Mouse (Mus musculus): Measurements from ENCODE around the gene BC034090. TPM values are rescaled to one million over a fixed set of nuclear protein-coding genes. Genes with fewer than 3 reads are reported as not detected.
"Not testable (repeated sequence)": the region's sequence is repeated elsewhere in the genome, so short reads cannot be mapped to it uniquely, and the experiment has no call there.

BC034090 gene
- polyA plus RNA-seq, 1 experiment from 2014 or later = 2.5 TPM

GRCm38 (mm10) chr1:155274976-155275375 is 30.7 kb upstream of the BC034090 start:
- H3K36me3 ChIP-seq (ENCODE audit: control insufficient read depth, insufficient read depth, low read length) = no peaks in the 10 kb centered on the region
- no peaks in the 10 kb centered on the region for H3K9me3 ChIP-seq (ENCODE audit: control insufficient read depth, low read length)
- no peak overlapping the region for H3K4me3 ChIP-seq (ENCODE audit: low read length)
- no peaks in the 10 kb centered on the region for H3K27me3 ChIP-seq (replicated peaks; ENCODE audit: control insufficient read depth, insufficient read depth, low read length)
- H3K4me2 ChIP-seq (ENCODE audit: low read depth, low read length) = no peak overlapping the region
- no peak overlapping the region for H3K9ac ChIP-seq (ENCODE audit: low read depth, low read length)
- WGBS = 84% methylated on average over 3 of the region's 3 CpGs
- H3K4me1 ChIP-seq (ENCODE audit: control insufficient read depth, insufficient read depth, low read length) = peaks cover 6% of the 10 kb centered on the region; the same call in 1 of the 2 replicates
- H3K27ac ChIP-seq (ENCODE audit: low read length) = no peak overlapping the region
- no peak for ATAC-seq

DNA sequence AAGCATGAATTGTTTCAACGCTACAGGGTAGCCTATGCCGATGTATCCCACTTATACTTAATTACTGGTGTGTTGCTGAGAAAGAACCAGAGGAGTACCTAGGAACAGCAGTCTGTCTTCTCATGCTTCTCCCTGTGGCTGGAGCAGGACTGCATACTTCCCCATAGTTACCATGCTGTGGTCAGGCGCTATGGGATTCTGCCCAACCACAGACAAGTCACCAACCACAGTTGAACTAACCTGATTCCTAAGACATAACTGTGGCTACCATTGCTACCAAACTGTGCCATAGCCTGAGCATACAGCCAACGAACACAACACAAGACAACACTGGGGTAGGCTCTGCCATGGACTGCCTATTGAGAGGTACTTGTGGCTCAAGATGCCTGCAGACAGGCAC is 28.7 kb upstream of the BC034090 start:
- ATAC-seq = no peak
- Histone ChIP-seq H3K9ac (ENCODE audit: low read depth, low read length) (no peak overlapping the region), H3K27ac (ENCODE audit: low read length) (no peak overlapping the region), H3K36me3 (ENCODE audit: control insufficient read depth, insufficient read depth, low read length) (no peaks in the 10 kb centered on the region), H3K9me3 (ENCODE audit: control insufficient read depth, low read length) (no peaks in the 10 kb centered on the region), H3K4me3 (ENCODE audit: low read length) (no peak overlapping the region), H3K27me3 (replicated peaks; ENCODE audit: control insufficient read depth, insufficient read depth, low read length) (no peaks in the 10 kb centered on the region), H3K4me1 (ENCODE audit: control insufficient read depth, insufficient read depth, low read length) (peaks cover 6% of the 10 kb centered on the region; the same call in 1 of the 2 replicates), H3K4me2 (ENCODE audit: low read depth, low read length) (no peak overlapping the region)
- 87% methylated on average over 4 of the region's 4 CpGs for WGBS

- not testable (repeated sequence) for H3K27me3 ChIP-seq (replicated peaks; ENCODE audit: control insufficient read depth, insufficient read depth, low read length); H3K27ac ChIP-seq (ENCODE audit: low read length); H3K4me1 ChIP-seq (ENCODE audit: control insufficient read depth, insufficient read depth, low read length); H3K4me2 ChIP-seq (ENCODE audit: low read depth, low read length); H3K9me3 ChIP-seq (ENCODE audit: control insufficient read depth, low read length); ATAC-seq; H3K4me3 ChIP-seq (ENCODE audit: low read length); H3K9ac ChIP-seq (ENCODE audit: low read depth, low read length); H3K36me3 ChIP-seq (ENCODE audit: control insufficient read depth, insufficient read depth, low read length)
- 93% methylated on average over 10 of the region's 10 CpGs for WGBS
Measured at GRCm38 (mm10) chr1:155262496-155262895, 18.3 kb upstream of the BC034090 start.

DNA sequence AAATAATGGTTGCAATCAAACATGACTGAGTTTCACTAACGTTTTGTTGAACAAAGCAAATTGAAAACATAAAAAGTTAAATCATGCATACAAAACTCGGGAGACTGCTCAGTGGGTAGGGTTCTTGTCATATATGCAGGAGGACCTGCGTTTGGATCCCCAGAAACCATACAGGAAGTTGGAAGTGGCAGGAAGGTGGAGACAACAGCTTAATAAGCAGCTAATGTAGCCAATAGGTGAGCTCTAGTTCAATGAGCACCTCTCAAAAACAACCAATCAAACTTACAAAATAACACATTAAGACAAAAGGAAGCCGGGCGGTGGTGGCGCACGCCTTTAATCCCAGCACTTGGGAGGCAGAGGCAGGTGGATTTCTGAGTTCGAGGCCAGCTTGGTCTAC is 10.1 kb upstream of the BC034090 start:
- Histone ChIP-seq H3K9ac (ENCODE audit: low read depth, low read length) (no peak overlapping the region), H3K27me3 (replicated peaks; ENCODE audit: control insufficient read depth, insufficient read depth, low read length) (no peaks in the 10 kb centered on the region), H3K4me3 (ENCODE audit: low read length) (no peak overlapping the region), H3K4me1 (ENCODE audit: control insufficient read depth, insufficient read depth, low read length) (peaks cover 2% of the 10 kb centered on the region; the same call in 1 of the 2 replicates), H3K36me3 (ENCODE audit: control insufficient read depth, insufficient read depth, low read length) (no peaks in the 10 kb centered on the region), H3K9me3 (ENCODE audit: control insufficient read depth, low read length) (no peaks in the 10 kb centered on the region), H3K4me2 (ENCODE audit: low read depth, low read length) (no peak overlapping the region), H3K27ac (ENCODE audit: low read length) (no peak overlapping the region)
- no peak for ATAC-seq
- 88% methylated on average over 7 of the region's 8 CpGs for WGBS

- H3K4me1 ChIP-seq (ENCODE audit: control insufficient read depth, insufficient read depth, low read length) = peaks cover 2% of the 10 kb centered on the region; the same call in 1 of the 2 replicates
- H3K9me3 ChIP-seq (ENCODE audit: control insufficient read depth, low read length) = no peaks in the 10 kb centered on the region
- H3K27ac ChIP-seq (ENCODE audit: low read length) = no peak overlapping the region
- no peak for ATAC-seq
- no peak overlapping the region for H3K9ac ChIP-seq (ENCODE audit: low read depth, low read length)
- no peaks in the 10 kb centered on the region for H3K27me3 ChIP-seq (replicated peaks; ENCODE audit: control insufficient read depth, insufficient read depth, low read length)
- no peak overlapping the region for H3K4me2 ChIP-seq (ENCODE audit: low read depth, low read length)
- no peak overlapping the region for H3K4me3 ChIP-seq (ENCODE audit: low read length)
- no peaks in the 10 kb centered on the region for H3K36me3 ChIP-seq (ENCODE audit: control insufficient read depth, insufficient read depth, low read length)
- WGBS = 73% methylated on average over 12 of the region's 12 CpGs
Measured at GRCm38 (mm10) chr1:155253126-155253525, 8.9 kb upstream of the BC034090 start.

DNA sequence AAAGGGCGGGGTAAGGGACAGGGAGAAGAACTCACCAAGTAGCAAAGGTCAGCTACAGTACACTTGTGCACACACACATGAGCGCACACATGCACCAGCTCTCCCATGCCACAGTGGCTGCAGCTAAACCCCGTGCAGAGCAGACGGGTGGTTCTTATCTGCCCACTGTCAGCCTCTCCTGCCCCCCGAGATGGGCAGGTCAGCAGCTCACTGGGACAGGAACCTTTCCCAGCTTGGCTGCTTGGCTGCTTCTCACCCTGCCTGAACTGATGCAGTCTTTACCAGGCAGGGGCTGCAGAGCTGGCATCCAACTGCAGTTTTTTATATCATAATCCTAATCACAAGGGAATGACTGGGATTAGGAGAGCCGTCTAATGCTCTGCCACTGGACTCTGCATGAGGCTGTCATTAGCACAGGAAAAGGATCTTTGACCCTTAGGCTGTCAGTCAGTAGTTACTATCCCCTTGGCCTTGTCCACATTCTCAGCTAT is 8.4 kb upstream of the BC034090 start:
- WGBS = 43% methylated on average over 6 of the region's 6 CpGs
- Histone ChIP-seq H3K4me2 (ENCODE audit: low read depth, low read length) (no peak overlapping the region), H3K4me3 (ENCODE audit: low read length) (no peak overlapping the region), H3K27me3 (replicated peaks; ENCODE audit: control insufficient read depth, insufficient read depth, low read length) (no peaks in the 10 kb centered on the region), H3K9ac (ENCODE audit: low read depth, low read length) (no peak overlapping the region), H3K9me3 (ENCODE audit: control insufficient read depth, low read length) (no peaks in the 10 kb centered on the region), H3K4me1 (ENCODE audit: control insufficient read depth, insufficient read depth, low read length) (peaks cover 2% of the 10 kb centered on the region; the same call in 1 of the 2 replicates), H3K27ac (ENCODE audit: low read length) (no peak overlapping the region), H3K36me3 (ENCODE audit: control insufficient read depth, insufficient read depth, low read length) (no peaks in the 10 kb centered on the region)
- ATAC-seq = peak; percentile 70

DNA sequence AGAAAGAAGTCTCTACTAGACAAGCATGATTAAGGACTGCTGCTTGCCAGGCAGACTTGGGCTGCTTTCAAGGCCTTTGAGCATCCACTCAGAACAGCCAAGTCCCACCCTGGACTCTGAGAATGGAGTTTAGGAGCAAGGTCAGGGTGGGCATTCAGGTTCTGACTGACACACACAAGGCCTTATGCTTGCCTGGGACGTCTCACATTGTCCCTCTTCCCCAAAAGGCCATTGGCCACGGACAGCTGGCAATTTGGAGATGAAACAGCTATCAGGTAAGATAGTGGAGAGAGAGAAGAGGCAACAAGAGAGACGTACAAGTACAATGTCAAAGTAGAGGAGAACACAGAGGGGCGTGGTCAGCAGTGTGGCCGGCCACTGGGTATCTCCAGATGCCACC is 7.4 kb upstream of the BC034090 start:
- Histone ChIP-seq H3K27ac (ENCODE audit: low read length) (no peak overlapping the region), H3K27me3 (replicated peaks; ENCODE audit: control insufficient read depth, insufficient read depth, low read length) (no peaks in the 10 kb centered on the region), H3K4me1 (ENCODE audit: control insufficient read depth, insufficient read depth, low read length) (peaks cover 2% of the 10 kb centered on the region; the same call in 1 of the 2 replicates), H3K4me2 (ENCODE audit: low read depth, low read length) (no peak overlapping the region), H3K4me3 (ENCODE audit: low read length) (no peak overlapping the region), H3K36me3 (ENCODE audit: control insufficient read depth, insufficient read depth, low read length) (no peaks in the 10 kb centered on the region), H3K9me3 (ENCODE audit: control insufficient read depth, low read length) (no peaks in the 10 kb centered on the region), H3K9ac (ENCODE audit: low read depth, low read length) (no peak overlapping the region)
- WGBS = 82% methylated on average over 5 of the region's 5 CpGs
- ATAC-seq = no peak

GRCm38 (mm10) chr1:155250531-155251135 is 6.4 kb upstream of the BC034090 start:
- H3K4me2 ChIP-seq (ENCODE audit: low read depth, low read length) = no peak overlapping the region
- no peak overlapping the region for H3K27ac ChIP-seq (ENCODE audit: low read length)
- ATAC-seq = no peak
- peaks cover 2% of the 10 kb centered on the region; the same call in 1 of the 2 replicates for H3K27me3 ChIP-seq (replicated peaks; ENCODE audit: control insufficient read depth, insufficient read depth, low read length)
- peaks cover 2% of the 10 kb centered on the region; the same call in 1 of the 2 replicates for H3K4me1 ChIP-seq (ENCODE audit: control insufficient read depth, insufficient read depth, low read length)
- no peaks in the 10 kb centered on the region for H3K9me3 ChIP-seq (ENCODE audit: control insufficient read depth, low read length)
- WGBS = 41% methylated on average over 4 of the region's 4 CpGs
- no peak overlapping the region for H3K9ac ChIP-seq (ENCODE audit: low read depth, low read length)
- H3K4me3 ChIP-seq (ENCODE audit: low read length) = no peak overlapping the region
- no peaks in the 10 kb centered on the region for H3K36me3 ChIP-seq (ENCODE audit: control insufficient read depth, insufficient read depth, low read length)

DNA sequence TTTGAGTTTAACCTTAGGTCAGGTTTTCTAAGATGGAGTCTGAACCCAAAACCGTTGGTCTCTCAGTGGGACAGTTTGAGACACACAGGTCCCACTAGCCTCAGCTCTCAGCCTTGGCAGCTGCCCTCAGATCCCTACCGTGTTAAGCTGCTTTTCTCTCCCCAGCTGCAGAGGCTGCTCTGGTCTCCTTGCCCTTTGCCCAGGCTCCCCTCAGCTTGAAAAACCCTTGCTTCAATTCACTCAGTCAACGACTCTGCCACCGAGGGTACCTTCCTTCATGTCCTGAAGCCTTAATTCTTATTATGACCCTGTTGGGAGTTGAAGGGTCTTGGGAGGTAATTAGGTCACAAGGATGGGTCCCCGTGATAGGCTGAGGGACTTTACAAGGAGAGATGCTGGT is 5.7 kb upstream of the BC034090 start:
- no peaks in the 10 kb centered on the region for H3K9me3 ChIP-seq (ENCODE audit: control insufficient read depth, low read length)
- H3K27me3 ChIP-seq (replicated peaks; ENCODE audit: control insufficient read depth, insufficient read depth, low read length) = peaks cover 5% of the 10 kb centered on the region; the same call in 1 of the 2 replicates
- H3K27ac ChIP-seq (ENCODE audit: low read length) = no peak overlapping the region
- peaks cover 2% of the 10 kb centered on the region; the same call in 1 of the 2 replicates for H3K4me1 ChIP-seq (ENCODE audit: control insufficient read depth, insufficient read depth, low read length)
- H3K36me3 ChIP-seq (ENCODE audit: control insufficient read depth, insufficient read depth, low read length) = no peaks in the 10 kb centered on the region
- ATAC-seq = no peak
- no peak overlapping the region for H3K4me3 ChIP-seq (ENCODE audit: low read length)
- 38% methylated on average over 5 of the region's 5 CpGs for WGBS
- no peak overlapping the region for H3K4me2 ChIP-seq (ENCODE audit: low read depth, low read length)
- no peak overlapping the region for H3K9ac ChIP-seq (ENCODE audit: low read depth, low read length)

GRCm38 (mm10) chr1:155248041-155248440 is 3.8 kb upstream of the BC034090 start:
- Histone ChIP-seq H3K9me3 (ENCODE audit: control insufficient read depth, low read length) (no peaks in the 10 kb centered on the region), H3K36me3 (ENCODE audit: control insufficient read depth, insufficient read depth, low read length) (no peaks in the 10 kb centered on the region), H3K4me2 (ENCODE audit: low read depth, low read length) (no peak overlapping the region), H3K9ac (ENCODE audit: low read depth, low read length) (no peak overlapping the region), H3K4me3 (ENCODE audit: low read length) (no peak overlapping the region), H3K27me3 (replicated peaks; ENCODE audit: control insufficient read depth, insufficient read depth, low read length) (peaks cover 18% of the 10 kb centered on the region), H3K4me1 (ENCODE audit: control insufficient read depth, insufficient read depth, low read length) (peaks cover 2% of the 10 kb centered on the region; the same call in 1 of the 2 replicates), H3K27ac (ENCODE audit: low read length) (no peak overlapping the region)
- no peak for ATAC-seq
- WGBS = 47% methylated on average over 5 of the region's 5 CpGs

All from intestine, embryonic 16.5 days (tissue).